Comparison of ENCODE assay signal across 9 mouse cellular contexts in the genomic region with DNA sequence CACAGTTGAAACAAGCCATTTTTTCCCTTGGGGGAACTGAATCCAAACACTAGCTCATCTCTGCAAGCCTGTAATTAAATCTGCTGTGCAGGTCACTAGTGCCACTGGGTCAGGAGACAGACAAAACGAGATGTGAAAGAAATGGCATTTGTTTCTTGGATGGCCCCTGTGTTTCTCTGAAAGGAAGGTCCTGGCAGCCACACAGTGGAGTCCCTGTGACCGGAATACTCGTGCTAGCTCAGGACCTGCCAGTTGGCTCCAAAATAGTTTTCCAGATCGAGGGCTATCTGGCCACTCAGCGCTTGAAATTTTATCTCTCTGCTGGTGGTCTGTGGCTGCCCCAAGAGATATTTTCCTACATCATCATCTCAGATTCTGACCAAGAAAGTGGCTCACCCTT.
DNase-seq lines count a peak whose midpoint lies in the region; ATAC-seq and TF ChIP-seq lines count a peak whose summit lies in the region.
"Had no signal": no experiment of that assay in that cellular context is flagged by ENCODE, and none has a peak within 500 bp of the region (broad histone marks: within the 10 kb centered on the region; RNA-seq: fewer than 3 reads in every experiment).

No protein-coding gene starts in this region.

- WGBS in forebrain, postnatal 0 days: 35% methylated on average over 5 of the region's 5 CpGs
- WGBS in forebrain, embryonic 15.5 days: 49% methylated on average over 5 of the region's 5 CpGs
- 47% methylated on average over 5 of the region's 5 CpGs for WGBS in kidney, embryonic 15.5 days

- peak; percentile 14 for DNase-seq in forebrain, postnatal 0 days
- peak; percentile 88 for DNase-seq in NIH3T3 (ENCODE audit: low read depth)
- DNase-seq in gastrocnemius, adult 18-20 months (ENCODE audit: low spot score): peak; percentile 69
- peak; percentile 13 to 55 for DNase-seq in layer of hippocampus, adult 2 months (ENCODE audit: low spot score in 2 of 2)
- DNase-seq in urinary bladder, postnatal 36 days (ENCODE audit: low spot score in 2 of 2): no peak
- DNase-seq in thymus, adult 18-20 months: no peak

- no peak overlapping the region for H3K4me3 ChIP-seq in forebrain, postnatal 0 days (ENCODE audit: low read depth, low read length)
- H3K4me3 ChIP-seq in forebrain, embryonic 15.5 days: no peak overlapping the region
- no peak overlapping the region for H3K4me3 ChIP-seq in layer of hippocampus, adult 2 months
- no peak overlapping the region for H3K4me3 ChIP-seq in kidney, embryonic 15.5 days (replicated peaks)

- TF ChIP-seq CTCF in forebrain, postnatal 0 days (IDR thresholded peaks at IDR 0.05; ENCODE audit: low read depth): no peak
- no peak for TF ChIP-seq CTCF in layer of hippocampus, adult 2 months (conservative IDR thresholded peaks at IDR 0.05)

- H3K9ac ChIP-seq in forebrain, postnatal 0 days: no peak overlapping the region
- H3K9ac ChIP-seq in forebrain, embryonic 15.5 days (replicated peaks): no peak overlapping the region
- no peak overlapping the region for H3K9ac ChIP-seq in kidney, embryonic 15.5 days

- H3K27ac ChIP-seq in forebrain, postnatal 0 days (ENCODE audit: low read depth, low read length): no peak overlapping the region
- H3K27ac ChIP-seq in forebrain, embryonic 15.5 days (replicated peaks): no peak overlapping the region
- H3K27ac ChIP-seq in layer of hippocampus, adult 2 months: no peak overlapping the region
- no peak overlapping the region for H3K27ac ChIP-seq in kidney, embryonic 15.5 days

- H3K9me3 ChIP-seq in forebrain, postnatal 0 days (ENCODE audit: low read length): no peaks in the 10 kb centered on the region
- no peaks in the 10 kb centered on the region for H3K9me3 ChIP-seq in forebrain, embryonic 15.5 days
- no peaks in the 10 kb centered on the region for H3K9me3 ChIP-seq in kidney, embryonic 15.5 days (replicated peaks)

- no peaks in the 10 kb centered on the region for H3K4me1 ChIP-seq in forebrain, postnatal 0 days (ENCODE audit: insufficient read depth)
- H3K4me1 ChIP-seq in forebrain, embryonic 15.5 days: no peaks in the 10 kb centered on the region
- H3K4me1 ChIP-seq in kidney, embryonic 15.5 days: no peaks in the 10 kb centered on the region

- H3K4me2 ChIP-seq in forebrain, postnatal 0 days (ENCODE audit: low read depth): no peak overlapping the region
- H3K4me2 ChIP-seq in forebrain, embryonic 15.5 days (replicated peaks): no peak overlapping the region
- no peak overlapping the region for H3K4me2 ChIP-seq in kidney, embryonic 15.5 days

- H3K27me3 ChIP-seq in forebrain, postnatal 0 days (ENCODE audit: insufficient read depth, low read length): no peaks in the 10 kb centered on the region
- H3K27me3 ChIP-seq in forebrain, embryonic 15.5 days: no peaks in the 10 kb centered on the region
- no peaks in the 10 kb centered on the region for H3K27me3 ChIP-seq in kidney, embryonic 15.5 days
- H3K27me3 ChIP-seq: CH12.LX had no signal

- ATAC-seq in forebrain, postnatal 0 days: peak; percentile 69
- no peak for ATAC-seq in forebrain, embryonic 15.5 days (replicated peaks)
- no peak for ATAC-seq in kidney, embryonic 15.5 days (replicated peaks; ENCODE audit: low FRiP score)

- no peaks in the 10 kb centered on the region for H3K36me3 ChIP-seq in forebrain, postnatal 0 days (ENCODE audit: insufficient read depth)
- H3K36me3 ChIP-seq in forebrain, embryonic 15.5 days: no peaks in the 10 kb centered on the region
- H3K36me3 ChIP-seq in kidney, embryonic 15.5 days: no peaks in the 10 kb centered on the region

Comparison
In these comparisons a context has a peak if more than half of its experiments do, and no peak if none do; other contexts are left out.
1. DNase-seq: peak in forebrain, postnatal 0 days (single experiment), NIH3T3 (single experiment), gastrocnemius, adult 18-20 months (single experiment) and layer of hippocampus, adult 2 months (2 of 2); none in urinary bladder, postnatal 36 days (0 of 2) and thymus, adult 18-20 months (0 of 2).